Mouse (Mus musculus): ENCODE data around the gene Tox2.

Gene Tox2

DNA sequence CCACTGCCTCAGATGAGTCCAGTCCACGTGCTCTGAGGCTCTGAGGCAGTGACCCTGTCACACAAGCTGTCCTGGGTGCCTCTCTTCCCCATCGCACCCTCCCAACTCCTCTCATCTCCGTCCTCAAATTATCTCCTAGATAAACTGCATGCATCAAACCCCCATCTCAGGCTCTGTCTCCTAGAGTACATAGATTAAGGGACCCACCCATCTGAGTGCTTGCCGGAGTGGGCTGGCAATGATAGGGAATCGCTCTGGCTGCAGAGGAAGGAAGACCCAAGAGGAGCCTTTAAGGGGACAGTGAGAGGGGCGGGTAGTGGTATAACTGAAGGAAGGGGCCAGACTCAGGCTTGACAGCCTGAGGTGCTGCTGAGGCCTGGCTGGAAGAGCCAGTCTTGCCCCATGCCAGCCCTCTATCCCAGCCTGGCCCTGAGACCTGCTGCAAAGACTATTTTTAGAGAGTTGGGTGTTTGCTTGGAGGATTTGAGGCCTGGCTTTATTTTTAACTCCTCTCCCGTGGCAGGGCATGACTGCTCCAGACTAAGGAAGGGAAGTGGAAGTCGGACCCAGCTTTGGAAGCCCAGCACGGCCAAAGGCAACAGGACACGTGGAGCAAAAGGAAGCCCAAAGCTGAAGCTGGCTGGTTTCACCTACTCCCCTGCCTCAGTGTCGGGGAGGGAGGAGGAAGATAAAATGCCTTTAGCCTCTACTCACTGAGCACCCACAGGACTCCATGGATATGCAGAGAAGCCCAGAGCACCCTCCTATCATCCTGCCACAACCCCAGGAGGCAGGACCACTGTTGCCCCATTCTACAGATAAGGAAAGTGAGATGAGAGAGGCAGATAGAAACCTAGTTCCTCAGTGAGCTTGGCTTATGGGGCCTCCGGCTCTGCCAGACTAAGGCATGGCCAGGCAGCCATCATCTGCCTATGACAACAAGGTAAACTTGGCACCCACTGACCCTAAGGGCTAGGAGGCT lies 160.3 kb downstream of the Tox2 start:
- DNase-seq (ENCODE audit: low read depth, low spot score), result peak; percentile 86

DNA sequence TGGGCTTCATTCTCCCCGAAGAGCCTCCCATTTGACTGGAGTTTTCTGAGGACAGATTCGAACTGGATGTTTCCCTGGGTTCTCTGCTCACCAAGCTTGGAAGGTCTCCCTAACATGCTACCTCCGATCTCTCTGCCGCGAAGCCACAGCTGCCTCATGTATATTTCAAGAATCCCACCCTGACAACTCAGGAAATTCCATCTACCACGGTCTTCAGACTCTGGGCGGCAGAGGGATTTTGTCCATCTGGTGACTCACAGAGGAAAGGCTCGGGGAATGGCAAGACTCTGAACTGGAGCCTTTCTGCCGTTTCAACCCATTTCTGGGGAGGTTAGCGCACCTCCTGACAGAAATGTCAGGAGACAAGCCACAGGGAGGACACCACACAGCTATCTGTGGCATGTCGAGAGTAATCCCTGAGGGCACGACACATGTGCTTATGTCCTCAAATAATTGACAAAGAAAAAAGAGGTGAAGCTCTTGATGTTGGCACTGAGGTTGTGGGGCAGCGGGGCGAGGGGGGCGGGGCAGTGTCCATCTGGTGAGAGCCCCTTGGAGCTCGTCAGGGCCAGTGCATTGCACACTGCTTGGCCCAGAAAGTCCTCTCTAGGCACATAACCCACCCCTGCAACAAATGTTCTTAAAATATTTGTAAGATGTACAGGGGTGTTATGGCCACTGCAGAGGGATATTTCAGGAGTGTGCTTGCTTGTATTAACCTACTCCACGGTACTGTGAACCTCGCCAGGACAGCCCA lies 162.0 kb downstream of the Tox2 start:
- no peak for DNase-seq (ENCODE audit: low read depth, low spot score)

DNA sequence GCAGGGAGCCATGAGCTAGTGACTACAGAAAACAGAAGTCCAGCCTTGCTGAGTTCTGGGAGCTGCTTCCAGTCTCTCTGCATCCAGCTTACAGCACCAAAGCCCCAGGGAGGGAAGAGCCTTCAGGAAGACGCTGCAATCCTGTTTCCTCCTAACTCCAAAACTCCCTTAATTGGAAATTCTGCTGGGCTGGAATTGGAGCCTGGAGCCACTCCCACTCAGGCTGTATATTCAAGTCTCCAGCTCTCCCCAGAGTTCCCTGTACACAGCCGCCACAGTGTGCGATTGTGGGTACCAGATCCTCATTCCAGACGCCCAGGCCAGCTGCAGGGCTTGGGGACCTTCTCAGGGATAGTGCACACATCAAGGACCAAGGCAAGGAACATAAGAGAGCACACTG lies 167.2 kb downstream of the Tox2 start:
- DNase-seq (ENCODE audit: low read depth, low spot score), result no peak

DNA sequence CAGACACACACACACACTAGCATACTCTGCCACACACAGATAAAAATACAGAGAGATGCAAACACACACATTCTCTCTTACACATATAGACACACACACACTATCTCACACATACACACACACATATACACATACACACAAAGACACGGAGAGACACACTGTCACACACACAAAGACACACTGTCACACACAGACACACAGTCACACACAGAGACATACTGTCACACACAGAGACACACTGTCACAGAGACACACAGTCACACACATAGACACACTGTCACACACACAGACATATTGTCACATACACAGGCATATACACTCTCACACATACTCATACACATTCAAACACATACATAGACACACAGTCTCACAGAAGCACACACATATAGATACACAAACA lies 169.7 kb downstream of the Tox2 start:
- DNase-seq (ENCODE audit: low read depth, low spot score), result no peak

All from skeletal muscle tissue, adult 2 months (tissue).